Mouse (Mus musculus): ENCODE results near the gene Entpd1.
A peak's percentile ranks its signal among the peaks of the same experiment; 100 is the strongest.

DNA sequence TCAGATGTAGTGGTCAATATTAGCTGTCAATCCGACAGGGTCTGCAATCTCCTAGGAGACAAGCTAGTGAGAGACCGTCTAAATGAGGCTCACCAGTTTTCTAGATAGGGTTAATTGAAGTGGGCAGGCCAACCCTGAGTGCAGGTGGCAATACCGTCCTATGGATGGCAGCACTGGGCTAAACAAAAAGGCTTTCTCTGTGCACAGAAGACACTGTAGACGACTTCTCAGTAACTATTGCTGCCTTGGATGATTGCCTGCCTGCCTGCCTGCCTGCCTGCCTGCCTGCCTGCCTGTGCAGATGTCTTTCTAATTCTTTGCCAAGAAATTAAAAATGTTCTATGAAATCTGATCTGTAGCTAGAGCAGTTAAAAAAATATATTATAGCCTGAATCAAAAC lies 134.4 kb downstream of the Entpd1 start:
- TF ChIP-seq CTCF (IDR thresholded peaks at IDR 0.05; ENCODE audit: low read depth): peak; percentile 38
- TF ChIP-seq EP300 (optimal IDR thresholded peaks at IDR 0.05): no peak

Data from stomach, postnatal 0 days (tissue).